Mouse (Mus musculus) ovary, adult 2 months (tissue): ENCODE data around the gene Cdc16. TPM values are rescaled to one million over a fixed set of nuclear protein-coding genes. Genes with fewer than 3 reads are reported as not detected.

Source experiments
- polyA plus RNA-seq: library from polyadenylated mRNA; depleted of rRNA; stranded (reverse); fragments of >200 nt; gene quantifications from 2 replicates; pipeline ENCODE4 v1.2.3, GENCODE M21; 2012; rRNA removed

The Cdc16 gene
- 64.8 and 70.8 TPM in 2 replicates for polyA plus RNA-seq

DNA sequence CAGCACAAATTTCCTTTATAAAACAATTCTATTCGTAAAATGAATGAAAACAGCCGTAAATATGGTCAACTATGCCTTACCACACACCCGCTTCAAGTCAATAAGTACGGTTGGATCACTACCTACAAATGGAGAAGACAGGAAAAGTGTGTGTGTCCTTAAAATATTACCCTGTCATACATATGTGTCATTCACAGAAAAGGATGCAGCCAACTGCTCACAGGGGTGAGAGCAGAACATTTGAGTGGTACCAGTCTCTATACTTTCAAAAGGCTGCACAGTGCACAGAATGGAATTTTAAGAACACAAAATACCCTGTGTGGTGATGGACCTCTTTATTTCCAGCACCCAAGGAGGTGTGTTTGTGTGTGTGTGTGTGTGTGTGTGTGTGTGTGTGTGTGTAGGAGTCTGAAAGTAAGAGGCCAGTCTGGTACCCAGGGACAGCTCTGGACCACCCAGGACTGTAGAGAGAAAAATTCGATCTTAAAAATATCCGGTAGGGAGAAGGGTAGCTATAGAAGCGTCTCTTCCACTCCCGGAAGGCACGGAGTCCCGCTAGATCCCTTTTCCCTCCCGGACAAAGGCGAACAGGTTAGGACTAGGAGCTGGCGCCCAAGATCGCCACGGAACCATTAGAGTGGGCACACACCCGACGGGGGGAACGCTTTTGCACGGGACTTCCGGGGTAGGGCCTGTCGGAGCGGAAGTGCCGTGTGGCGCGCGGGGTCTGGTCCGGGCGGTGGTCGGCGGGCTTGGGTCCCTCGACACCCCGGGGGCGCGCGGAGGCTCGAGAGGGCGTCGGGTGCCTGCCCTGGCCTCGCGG is at the start of gene Cdc16:
Gene Cdc16 (plus strand): TSS at position 695 of the 823 bp plus-strand sequence.

DNA sequence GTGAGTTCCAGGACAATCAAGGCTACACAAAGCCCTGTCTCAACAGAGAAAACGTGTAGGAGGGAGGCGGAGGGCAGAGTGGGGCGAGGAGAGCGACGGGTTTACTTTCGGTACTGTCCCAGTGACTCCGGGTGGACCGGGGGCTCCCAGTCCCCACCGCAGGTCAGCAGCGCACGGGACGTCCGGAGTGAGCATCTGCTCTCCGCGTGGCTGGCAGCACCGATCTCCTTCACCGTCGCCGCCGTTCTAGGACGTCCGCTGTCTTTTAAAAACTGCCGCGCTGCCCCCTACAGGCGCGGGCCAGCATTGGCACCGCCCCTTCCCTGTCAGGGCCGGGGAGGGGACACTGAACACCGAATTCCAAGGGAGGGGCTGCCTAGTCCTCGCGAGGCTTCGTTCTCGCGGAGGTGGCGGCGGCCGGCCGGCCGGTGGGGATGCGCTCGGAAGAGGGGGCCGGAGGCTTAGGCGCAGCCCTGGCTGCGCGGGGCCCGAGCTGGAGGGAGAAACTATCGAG is 27.8 kb downstream of the Cdc16 start, which contains the start of gene Upf3a:
Gene Upf3a (plus strand): TSS at position 366 of the 514 bp plus-strand sequence.

Other genes with a start within 250 kb of the Cdc16 start
- not detected in 2 replicates for gene 1700029H14Rik, start 195.2 kb upstream of the Cdc16 start, polyA plus RNA-seq
- gene Rasa3, start 80.1 kb upstream of the Cdc16 start, polyA plus RNA-seq = 34.2 and 35.6 TPM in 2 replicates
- 0.56 and 1.3 TPM in 2 replicates for gene Cfap97d2, start 51.8 kb upstream of the Cdc16 start, polyA plus RNA-seq
- 10.5 and 11.4 TPM in 2 replicates for gene Upf3a, start 27.9 kb downstream of the Cdc16 start, polyA plus RNA-seq
- not detected in 2 replicates for gene AF366264, start 80.7 kb downstream of the Cdc16 start, polyA plus RNA-seq
- gene Champ1, start 112.0 kb downstream of the Cdc16 start, polyA plus RNA-seq = 11.5 and 15.3 TPM in 2 replicates
- gene Coprs, start 132.6 kb downstream of the Cdc16 start, polyA plus RNA-seq = 18.5 and 20.7 TPM in 2 replicates